Mouse (Mus musculus): ENCODE measurements around the gene Nufip2.
A peak's percentile ranks its signal among the peaks of the same experiment; 100 is the strongest.

The Nufip2 gene

DNA sequence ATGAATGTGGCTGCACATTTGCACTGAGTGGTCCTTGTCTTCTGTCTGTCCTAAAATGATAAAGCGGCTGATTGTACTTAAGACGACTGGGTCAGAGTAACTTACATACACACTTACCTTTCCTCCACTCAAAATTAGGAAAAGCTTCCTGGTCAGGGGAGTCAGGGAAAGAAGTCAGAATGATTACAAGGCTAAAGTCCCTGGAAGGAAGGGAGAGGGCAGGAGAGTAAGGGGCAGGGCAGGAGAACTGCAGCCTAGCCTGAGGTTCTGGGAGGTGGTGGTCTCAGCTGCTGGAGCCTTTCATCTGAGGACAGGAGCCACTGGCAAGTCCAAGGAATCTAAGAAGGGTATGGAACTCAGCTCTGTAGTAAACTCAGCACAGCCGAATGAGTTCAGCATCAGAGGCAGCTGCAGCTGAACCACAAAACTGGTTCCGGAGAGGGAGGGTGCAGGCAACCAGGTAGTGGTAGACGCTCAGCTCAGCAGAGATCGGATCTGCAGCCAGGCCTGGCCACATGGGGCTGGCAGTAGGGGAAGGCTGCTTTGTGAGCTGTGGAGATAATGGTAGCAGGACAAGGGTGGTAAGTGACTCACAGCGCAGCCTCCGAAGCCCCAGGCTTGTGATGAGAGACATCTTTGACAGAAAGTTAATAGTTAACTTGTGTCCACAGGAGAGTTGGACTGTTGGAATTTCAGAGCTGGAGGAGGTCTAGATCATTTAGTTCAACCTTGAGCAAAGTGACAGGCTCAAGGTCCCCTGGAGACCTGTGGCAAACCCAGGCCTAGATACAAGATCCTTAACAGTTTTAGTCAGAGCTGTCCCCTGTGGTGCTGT lies 86.1 kb downstream of the Nufip2 start:
- peak; percentile 50 for DNase-seq

DNA sequence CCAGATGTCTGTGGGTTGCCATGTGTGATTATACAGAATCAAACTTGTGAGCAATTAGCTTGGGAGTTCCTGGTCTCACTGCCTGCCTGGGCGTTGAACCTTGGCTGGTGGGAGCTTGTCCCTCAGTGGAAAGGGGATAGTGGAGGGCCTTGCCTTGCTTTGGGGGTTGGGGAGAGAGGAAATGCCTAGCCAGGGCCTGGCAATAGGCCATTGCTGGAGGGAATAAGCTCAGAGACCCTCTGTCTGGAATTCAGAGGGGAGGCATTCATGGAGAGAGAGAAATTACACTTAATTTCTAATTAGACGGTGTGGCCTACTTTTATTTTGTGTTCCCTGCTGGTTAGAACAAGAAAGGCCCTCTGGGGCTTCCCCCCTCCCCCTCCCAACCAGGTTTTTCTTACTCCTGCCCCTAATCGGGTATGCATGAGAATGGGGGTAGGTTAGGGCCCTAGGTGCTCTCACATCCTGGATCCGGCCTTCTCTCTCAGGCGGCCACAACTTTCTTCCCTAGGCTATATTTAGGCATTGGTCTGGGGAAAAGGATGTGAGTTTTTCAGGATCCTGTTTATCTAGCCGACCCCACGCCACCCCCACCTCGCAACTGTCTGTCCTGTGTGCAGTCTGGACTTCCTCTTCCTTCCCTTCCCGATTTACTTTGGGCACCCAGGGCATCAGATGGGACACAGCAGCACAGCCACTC lies 89.9 kb downstream of the Nufip2 start:
- DNase-seq = no peak

DNA sequence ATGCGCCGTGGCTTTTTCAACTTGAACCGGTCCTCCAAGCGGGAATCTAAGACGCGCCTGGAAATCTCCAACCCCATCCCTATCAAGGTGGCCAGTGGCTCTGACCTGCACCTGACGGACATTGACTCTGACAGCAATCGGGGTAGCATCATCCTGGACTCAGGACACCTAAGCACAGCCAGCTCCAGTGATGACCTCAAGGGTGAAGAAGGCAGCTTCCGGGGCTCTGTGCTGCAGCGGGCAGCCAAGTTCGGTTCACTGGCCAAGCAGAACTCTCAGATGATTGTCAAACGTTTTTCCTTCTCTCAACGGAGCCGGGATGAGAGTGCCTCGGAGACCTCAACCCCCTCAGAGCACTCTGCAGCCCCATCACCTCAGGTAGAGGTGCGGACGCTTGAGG lies 91.5 kb downstream of the Nufip2 start:
- DNase-seq = no peak

DNA sequence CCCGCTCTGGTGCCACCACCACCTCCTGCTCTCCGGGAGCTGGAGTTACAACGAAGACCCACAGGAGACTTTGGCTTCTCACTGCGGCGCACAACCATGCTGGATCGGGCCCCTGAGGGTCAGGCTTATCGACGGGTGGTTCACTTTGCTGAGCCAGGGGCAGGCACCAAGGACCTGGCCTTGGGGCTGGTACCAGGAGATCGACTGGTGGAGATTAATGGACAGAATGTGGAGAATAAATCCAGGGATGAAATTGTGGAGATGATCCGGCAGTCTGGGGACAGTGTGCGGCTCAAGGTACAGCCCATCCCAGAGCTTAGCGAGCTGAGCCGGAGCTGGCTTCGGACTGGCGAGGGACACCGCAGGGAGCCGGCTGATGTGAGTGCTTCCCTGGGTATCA lies 92.0 kb downstream of the Nufip2 start:
- no peak for DNase-seq

DNA sequence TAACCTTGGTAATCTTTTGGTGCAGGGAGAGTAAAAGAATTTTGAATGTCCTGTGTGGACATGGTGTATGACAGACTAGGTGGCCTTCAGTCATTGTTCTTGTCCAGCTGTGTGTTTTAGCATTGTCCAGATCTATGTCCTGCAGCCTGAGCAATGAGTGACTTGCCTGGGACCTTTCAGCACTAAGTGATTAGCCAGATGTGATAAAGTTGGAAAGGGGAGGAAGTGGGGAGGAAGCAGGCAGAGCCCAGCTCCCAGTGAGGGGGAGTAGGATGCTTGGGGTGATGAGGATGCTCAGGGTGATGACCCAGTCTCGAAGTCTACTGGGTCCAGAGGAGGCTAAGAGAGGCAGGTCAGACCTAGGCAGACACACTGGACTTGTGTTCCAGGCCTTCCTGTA lies 93.3 kb downstream of the Nufip2 start:
- DNase-seq = no peak

DNA sequence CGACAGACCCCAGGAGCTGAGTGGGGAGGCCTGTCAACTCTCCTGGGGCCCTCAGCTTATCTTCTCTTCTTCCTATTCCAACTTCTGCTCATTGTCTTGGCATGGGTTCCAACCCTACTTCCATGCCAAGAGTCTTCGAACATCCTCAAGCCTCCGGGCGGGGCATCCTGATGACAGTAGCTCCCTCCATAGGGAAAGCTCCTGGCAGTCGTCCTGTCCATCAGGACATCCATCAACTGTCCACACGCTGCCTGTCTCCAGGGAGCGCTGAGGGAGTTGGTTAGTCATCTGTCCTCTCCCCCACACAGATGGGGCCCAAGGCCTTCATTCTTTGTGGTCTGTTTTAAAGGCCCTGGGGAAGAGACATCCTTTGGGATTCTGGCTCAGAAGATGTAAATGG lies 95.1 kb downstream of the Nufip2 start:
- no peak for DNase-seq

DNA sequence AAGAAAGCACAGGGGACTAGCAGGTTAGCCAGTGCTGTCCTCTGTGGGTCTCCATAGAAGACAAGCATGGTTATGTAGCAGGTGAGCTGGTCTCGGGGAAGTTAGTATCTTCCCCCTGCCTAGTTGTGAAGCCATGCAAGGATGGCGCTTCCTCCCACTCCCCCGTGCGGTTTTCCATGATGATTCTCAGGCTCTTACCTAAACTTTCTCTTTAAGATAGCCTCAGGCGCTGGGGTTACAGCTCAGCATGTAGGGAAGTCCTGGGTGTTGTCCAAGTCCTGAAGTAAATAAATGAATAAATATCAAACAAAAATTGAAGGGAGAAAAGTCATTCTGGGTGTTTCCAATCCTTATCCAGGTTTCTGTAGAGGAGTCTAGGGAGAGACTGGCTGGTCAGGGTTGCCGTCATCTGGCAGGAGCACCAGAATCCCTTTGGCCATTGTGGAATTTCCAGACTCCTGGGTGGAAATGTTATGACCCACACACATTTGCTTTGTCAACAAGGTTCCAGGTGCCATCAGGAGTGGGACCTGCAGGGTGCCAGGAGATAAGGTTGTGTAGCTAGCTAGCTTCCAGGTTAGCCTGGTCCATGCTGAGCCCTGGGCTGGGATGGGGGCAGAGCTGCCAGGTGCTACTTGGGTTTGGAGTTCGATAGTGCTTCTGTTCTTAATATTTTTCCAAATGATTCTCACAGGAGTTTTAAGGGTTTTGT lies 96.3 kb downstream of the Nufip2 start:
- no peak for DNase-seq

DNA sequence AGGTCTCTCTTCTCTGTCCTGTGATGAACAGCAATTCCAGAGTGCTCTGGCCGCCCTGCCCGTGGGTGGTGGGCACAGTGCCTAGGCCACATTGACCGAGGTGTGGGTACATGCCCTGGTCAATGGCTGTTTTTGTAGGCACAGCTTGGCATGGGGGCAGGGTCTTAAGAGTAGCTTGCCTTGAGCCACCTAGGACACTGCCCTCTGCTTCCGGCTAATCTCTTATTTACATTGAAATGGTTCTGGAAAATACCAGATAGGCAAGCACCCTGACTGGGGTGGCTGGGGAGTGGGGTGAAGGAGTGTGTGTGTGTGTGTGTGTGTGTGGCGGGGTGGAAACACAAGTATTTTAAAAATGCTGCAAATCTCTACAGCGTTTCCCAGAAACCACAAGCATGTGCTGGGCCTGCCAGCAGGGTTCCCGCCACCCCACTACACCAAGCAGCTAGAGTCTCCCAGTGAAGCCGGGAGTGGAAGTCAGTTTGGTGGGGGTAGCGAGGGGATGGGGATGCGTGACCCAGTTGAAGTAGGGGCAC lies 97.3 kb downstream of the Nufip2 start:
- DNase-seq = no peak

DNA sequence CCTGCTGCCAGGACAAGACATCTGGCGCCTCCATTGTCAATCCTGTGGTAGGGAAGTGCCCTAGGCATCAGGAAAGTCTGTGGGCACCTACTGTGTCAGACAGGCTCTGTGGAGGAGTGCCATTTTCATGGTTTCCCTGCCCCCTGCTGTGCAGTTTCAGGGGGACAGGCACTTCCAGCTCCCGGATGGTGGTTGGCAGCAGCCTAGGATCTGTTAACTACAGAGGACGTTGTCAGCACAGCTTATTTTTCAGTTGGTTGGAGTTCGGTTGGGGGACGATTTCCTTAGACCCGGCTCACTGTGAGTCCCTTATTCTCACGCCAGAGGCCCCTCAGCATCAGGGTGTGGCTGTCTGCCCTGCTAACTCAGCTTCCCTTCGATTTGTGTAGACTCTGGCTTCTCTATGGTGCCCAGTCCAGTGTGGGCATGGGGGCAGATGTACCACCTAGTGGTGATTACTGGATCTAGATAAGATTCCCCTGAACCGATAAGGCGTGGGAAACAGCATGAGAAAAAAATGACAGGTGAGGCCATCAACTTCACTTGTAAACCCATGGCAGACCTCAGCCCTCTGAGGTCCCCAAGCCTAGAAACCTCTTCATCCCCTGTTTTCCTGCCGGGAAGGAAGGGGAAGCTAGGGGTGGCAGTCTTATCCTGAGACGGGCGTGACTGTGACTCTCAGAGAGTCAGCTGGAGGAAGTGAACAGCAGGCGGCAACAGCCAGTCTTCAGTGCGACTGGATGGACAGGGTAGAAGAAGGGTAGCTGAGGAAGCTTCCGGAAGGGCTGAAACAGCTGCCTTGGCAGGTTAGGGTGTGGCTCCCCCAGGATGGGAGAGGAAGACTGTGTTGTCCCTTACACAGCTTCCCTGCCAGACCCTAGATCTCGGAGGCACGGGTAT lies 98.0 kb downstream of the Nufip2 start:
- DNase-seq = peak; percentile 50

DNA sequence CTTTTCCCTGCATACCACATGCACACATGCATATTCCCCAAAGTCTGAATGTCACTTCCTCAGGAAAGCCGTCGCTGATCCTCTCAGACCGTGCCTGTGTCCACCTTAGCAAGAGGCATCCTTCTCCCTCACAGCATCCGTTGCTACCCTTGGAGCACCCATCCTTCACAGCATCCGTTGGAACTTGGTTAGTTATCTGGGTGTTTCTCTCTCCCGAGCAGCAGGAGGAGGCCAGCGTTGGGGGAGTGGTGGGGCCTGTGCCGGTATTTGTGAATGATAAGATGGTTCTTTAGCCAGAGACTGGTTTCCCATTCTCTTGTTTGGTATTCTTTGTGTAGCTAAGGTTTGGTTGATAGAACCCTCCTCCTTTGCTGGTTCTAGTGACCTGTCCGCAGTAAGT lies 98.9 kb downstream of the Nufip2 start:
- DNase-seq = no peak

DNA sequence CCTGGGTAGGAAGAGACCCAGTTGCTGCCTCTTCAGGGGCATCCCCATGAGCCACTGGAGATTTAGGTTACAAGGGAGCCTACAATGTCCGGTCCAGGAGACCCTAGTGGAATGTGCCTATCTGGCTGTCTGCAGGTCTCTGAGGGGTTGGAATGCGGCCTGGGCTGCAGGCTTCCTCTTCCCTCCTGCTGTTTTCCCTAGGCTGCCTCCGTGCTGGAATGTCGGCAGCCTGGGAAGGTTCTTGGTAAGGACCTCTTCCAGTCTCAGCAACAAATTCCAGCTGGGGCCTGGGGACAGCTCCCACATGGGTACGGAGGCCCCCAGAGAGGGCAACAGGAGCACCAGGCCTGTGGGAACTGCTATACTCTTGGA lies 99.4 kb downstream of the Nufip2 start:
- DNase-seq = no peak

DNA sequence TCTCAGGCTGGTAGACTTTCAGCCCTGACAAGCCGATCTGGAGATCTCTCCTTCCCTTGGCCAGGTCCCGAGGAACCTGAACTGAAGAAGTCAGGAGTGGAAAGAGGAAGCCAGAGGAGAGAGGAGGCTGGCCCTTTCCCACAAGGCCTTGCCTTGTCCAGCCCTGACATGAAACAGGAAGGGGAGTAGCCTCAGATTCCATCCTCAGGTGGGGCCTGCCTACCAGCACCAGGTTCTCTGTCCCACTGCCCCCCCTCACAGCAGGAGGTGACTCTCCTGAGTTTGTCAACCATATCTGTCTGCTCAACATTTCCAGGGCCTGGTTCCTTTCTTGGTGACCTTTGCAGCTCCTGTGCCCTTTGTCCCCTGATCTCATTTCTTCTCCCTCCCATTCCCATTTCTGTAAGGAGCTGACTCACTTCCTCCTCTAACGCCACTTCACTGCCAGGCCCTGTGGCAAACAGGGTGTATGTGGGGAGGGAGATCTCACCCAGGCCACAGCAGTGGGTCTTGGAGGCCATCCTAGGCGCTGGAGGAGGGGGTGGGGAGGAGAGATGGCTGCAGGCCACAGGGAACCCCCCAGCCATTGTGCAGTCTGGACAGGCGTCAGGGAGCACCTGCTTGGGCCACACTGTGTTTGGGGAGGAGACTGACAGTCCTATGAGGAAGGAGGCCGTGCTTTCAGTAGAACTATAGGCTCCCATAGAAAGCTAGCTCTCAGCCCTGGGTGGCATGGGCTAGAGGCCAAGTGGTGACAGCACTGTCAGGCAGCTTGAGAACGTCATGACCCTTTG lies 100.0 kb downstream of the Nufip2 start:
- DNase-seq = no peak

DNA sequence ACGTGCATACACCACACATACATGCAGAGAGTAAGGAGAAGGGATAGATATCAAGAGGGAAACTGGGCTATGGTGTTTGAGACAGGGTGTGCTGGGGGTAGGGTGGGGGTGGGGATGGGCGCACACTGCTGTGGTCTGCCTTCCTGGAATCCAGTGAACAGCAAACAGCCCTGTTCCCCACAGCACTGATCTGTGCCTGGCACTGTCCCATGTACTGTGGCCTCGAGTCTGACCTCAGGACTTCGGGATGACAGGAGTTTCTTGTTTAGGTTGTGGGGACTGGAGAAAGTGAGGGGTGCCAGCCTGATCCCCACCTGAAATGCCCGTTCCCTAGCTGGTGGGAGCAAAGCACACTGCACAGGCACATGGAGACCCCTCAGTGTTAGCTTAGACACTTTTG lies 101.8 kb downstream of the Nufip2 start, which contains the start of gene Gm10277:
Gene Gm10277 (minus strand): TSS at position 41 of the 400 bp plus-strand sequence.
- DNase-seq = no peak

DNA sequence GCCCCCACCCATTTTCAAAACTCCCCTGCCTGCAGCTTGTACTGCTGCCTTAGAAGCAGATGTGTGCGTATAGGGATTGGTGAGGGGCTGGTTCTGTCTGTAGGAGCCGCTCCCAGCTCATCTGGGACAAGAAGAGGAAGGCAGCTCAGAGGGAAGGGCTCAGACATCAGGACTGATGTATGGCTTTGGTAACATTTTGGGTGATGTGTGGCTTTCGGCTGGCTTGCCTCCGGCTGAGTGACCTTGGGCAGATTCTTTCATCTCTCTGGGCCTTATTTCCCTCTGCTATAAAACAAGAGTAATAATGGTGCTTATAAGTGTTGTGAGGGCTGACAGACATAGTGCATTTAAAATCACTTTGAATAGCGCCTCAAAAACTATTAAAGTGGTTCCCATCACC lies 103.6 kb downstream of the Nufip2 start:
- DNase-seq = no peak

DNA sequence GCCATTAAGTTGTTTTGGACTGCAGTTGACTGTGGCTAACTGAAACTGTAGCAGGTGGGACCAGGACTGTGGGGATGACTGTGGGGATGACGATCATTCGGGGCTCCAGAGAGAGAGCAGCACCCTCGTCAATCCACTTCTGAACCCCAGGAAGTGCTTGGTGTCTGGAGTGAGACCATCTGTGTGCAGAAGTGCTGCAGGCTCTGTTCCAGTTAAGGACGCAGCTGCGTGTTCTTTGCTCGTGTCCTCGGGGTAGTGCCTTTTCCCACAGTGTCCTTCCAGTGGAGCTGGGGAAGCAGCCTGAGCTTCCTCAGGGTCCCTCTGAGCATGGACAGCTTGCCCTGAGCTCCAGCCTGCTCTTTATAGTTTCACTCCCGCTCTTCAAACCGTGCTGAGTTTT lies 104.3 kb downstream of the Nufip2 start:
- peak; percentile 62 for DNase-seq

DNA sequence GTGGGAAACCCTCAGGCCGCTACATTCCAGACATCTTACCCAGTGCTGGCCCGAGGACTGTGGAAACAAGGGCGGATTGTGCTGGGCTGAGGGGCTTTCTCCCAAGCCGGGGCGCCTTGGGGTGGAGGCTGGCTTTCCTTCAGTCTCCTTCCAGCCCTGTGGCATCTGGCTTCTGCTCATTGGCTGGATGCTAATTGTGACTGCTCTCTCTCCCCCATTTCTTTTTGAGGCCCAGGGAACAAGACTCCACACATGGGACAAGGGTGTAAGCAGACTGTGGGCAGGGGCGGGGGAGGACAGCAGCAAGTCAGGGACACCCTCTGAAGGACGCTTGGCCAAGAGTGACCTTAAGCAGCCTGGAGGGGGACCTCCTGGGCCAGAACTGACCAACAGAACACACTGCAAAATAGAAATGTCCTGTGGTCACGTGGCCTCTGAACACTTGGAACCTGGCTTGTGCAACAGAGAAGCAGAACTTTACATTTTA lies 105.3 kb downstream of the Nufip2 start:
- DNase-seq = peak; percentile 15
